Mouse (Mus musculus) ES-E14 (cell line): ENCODE measurements around the gene Cldn10. TPM values are rescaled to one million over a fixed set of nuclear protein-coding genes. Genes with fewer than 3 reads are reported as not detected.

Experiments
- DNase-seq: peaks from one replicate; pipeline ENCODE4 v3.0.0-alpha.2; 2013; ENCODE audit warnings: low read depth, low spot score
- H3K27ac ChIP-seq: 2 replicates; pipeline ENCODE4 v1.5.1; 2012; ENCODE audit warnings: low read depth, mild to moderate bottlenecking, low read length, moderate library complexity, mixed read lengths; ENCODE audit not compliant: poor library complexity, insufficient read depth, severe bottlenecking
- H3K36me3 ChIP-seq: 2 replicates; pipeline ENCODE4 v1.6.1; 2012; ENCODE audit warnings: mild to moderate bottlenecking, low read length, moderate library complexity, mixed read lengths; ENCODE audit not compliant: control insufficient read depth, poor library complexity, insufficient read depth, severe bottlenecking
- H3K4me1 ChIP-seq, 2 experiments: fragments of 150-350 bp in 1 of 2; sonication (generic) in 1 of 2; 2 replicates each; pipeline ENCODE4 v1.6.1; 2012; ENCODE audit warnings: low read length in 2 of 2, mild to moderate bottlenecking in 1 of 2, mixed read lengths in 1 of 2; ENCODE audit not compliant: control insufficient read depth in 2 of 2, insufficient read depth in 2 of 2, poor library complexity in 1 of 2
- H3K4me3 ChIP-seq, 2 experiments: fragments of 150-350 bp in 1 of 2; sonication (generic) in 1 of 2; 2 replicates each; pipeline ENCODE4 v1.5.1; 2012; ENCODE audit warnings: low read length in 2 of 2, low read depth in 1 of 2, mild to moderate bottlenecking in 1 of 2, mixed read lengths in 1 of 2; ENCODE audit not compliant: insufficient read depth in 1 of 2, poor library complexity in 1 of 2, severe bottlenecking in 1 of 2
- H3K9ac ChIP-seq: 2 replicates; pipeline ENCODE4 v1.6.1; 2012; ENCODE audit warnings: low read depth, mild to moderate bottlenecking, low read length, mixed read lengths; ENCODE audit not compliant: poor library complexity, insufficient read depth, severe bottlenecking
- H3K9me3 ChIP-seq: fragments of 150-350 bp; sonication (generic); 2 replicates; pipeline ENCODE4 v1.6.1; 2012; ENCODE audit warnings: low read depth, mild to moderate bottlenecking, low read length; ENCODE audit not compliant: control insufficient read depth, insufficient read depth
- CHD2 ChIP-seq: IDR thresholded peaks from 2 replicates; pipeline ENCODE4 v1.6.1; 2014; ENCODE audit warnings: mild to moderate bottlenecking, low read depth, low read length, inconsistent platforms
- HCFC1 ChIP-seq: IDR thresholded peaks from 2 replicates; pipeline ENCODE4 v1.6.1; 2012; ENCODE audit warnings: low read length, inconsistent platforms, borderline replicate concordance; ENCODE audit not compliant: insufficient read depth
- MAFK ChIP-seq: IDR thresholded peaks from 2 replicates; pipeline ENCODE4 v1.6.1; 2014; ENCODE audit warnings: mild to moderate bottlenecking, low read depth, low read length, inconsistent platforms; ENCODE audit not compliant: insufficient read depth
- ZC3H11A ChIP-seq: IDR thresholded peaks from 2 replicates; pipeline ENCODE4 v1.6.1; 2012; ENCODE audit warnings: low read depth, mild to moderate bottlenecking, inconsistent platforms, low read length, borderline replicate concordance
- ZNF384 ChIP-seq: IDR thresholded peaks from 2 replicates; pipeline ENCODE4 v1.6.1; 2012; ENCODE audit warnings: low read depth, low read length, inconsistent platforms
- in situ Hi-C, 2 experiments: fragments of 600-800 bp; cut with MboI; formaldehyde crosslinking; loops; one replicate each; pipeline ENCODE4 v1.15.1; 2025; ENCODE audit warnings: low sequenced_read_pairs in 2 of 2, inconsistent platforms in 1 of 2; ENCODE audit not compliant: unreplicated experiment in 2 of 2
- total RNA-seq: library from RNA; depleted of rRNA; stranded (reverse); fragments of 300-350 nt; gene quantifications from 2 replicates; pipeline ENCODE4 v1.2.3, GENCODE M21; 2012; rRNA removed

Gene Cldn10
- total RNA-seq = 0.09 and 0.21 TPM in 2 replicates

DNA sequence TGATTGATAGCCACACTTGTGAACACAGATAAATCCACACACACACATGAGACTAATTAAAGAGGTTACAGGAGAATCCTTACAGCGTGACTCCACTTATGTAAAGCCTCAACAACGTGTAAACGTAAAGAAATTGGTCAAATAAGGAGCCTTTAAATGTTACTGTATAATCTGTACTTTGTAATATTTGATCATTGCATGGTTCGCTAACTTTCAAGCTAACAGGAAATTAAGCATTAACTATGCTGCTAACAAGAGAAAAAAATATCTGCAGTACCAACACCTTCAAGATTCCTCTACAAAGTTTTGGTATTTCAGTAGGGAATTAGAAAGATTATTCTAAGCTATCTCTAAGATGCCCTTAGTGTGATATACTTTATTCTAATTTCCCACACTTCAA lies at the start of gene Cldn10:
Cldn10 (plus strand) TSS at position 288 of the 400 bp plus-strand sequence.
- in situ Hi-C loops = no loop called here
- no peak for DNase-seq

DNA sequence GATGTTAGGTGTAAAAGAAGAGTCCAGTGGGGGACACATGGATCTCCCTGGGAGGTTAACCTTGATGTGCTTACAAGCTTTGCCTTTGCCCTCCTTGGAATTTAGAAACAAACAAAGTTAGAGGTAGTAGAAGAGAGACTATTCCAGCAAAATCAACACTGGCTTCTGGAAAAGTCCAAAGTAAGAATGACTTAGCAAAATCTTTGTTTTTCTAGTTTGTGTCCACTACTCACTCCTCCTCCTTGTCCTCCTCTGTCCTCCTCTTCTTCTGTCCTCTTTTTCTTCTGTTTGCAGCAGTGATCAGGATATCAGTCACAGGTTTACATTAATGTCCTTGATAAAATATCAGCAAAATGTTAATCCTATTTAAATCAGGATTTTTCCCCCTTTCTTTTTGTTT lies 45.9 kb upstream of the Cldn10 start:
- no peaks in the 10 kb centered on the region for H3K36me3 ChIP-seq
- DNase-seq = no peak
- H3K4me1 ChIP-seq = peaks cover 13 to 20% of the 10 kb centered on the region in 2 experiments
- TF ChIP-seq ZC3H11A (no peak), CHD2 (no peak), HCFC1 (no peak), MAFK (no peak)
- no peak overlapping the region for H3K4me3 ChIP-seq
- no peaks in the 10 kb centered on the region for H3K9me3 ChIP-seq
- no peak overlapping the region for H3K9ac ChIP-seq
- H3K27ac ChIP-seq = no peak overlapping the region
- in situ Hi-C loops = no loop called here

More for the DNA sequence above, at the start of gene Cldn10:
- peaks cover 0 to 8% of the 10 kb centered on the region in 2 experiments; a peak in 1 of 4 replicates for H3K4me1 ChIP-seq
- no peak within 1 kb of the TSS for H3K27ac ChIP-seq
- H3K9ac ChIP-seq = no peak within 1 kb of the TSS
- no peaks in the 10 kb centered on the region for H3K36me3 ChIP-seq
- H3K4me3 ChIP-seq = no peak within 1 kb of the TSS
- no peaks in the 10 kb centered on the region for H3K9me3 ChIP-seq
- TF ChIP-seq ZC3H11A = no peak
- no peak for TF ChIP-seq ZNF384
- no peak for TF ChIP-seq MAFK
- no peak for TF ChIP-seq CHD2
- no peak for TF ChIP-seq HCFC1

DNA sequence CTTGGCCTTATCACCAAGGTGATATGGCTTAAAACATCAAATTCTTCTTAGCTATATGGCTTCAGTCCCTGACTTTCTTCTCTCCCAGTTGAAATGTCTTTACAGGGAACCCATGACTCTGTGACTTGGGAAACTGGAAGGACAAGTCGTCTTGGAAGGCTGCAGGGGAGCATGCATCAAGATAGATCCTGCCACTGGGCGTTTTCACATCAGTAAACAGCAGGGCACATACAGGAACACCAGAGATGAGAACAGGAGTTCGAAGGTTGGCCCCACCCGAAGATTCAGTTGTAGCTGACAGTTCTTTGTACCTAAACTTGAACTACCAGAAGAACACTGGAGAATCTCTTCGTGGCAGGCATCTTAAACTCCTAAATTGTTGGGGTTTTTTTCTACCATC lies 44.8 kb upstream of the Cldn10 start:
- Histone ChIP-seq H3K27ac (no peak overlapping the region), H3K4me1 (peaks cover 7 to 14% of the 10 kb centered on the region in 2 experiments), H3K4me3 (no peak overlapping the region), H3K9me3 (no peaks in the 10 kb centered on the region), H3K9ac (no peak overlapping the region), H3K36me3 (no peaks in the 10 kb centered on the region)
- TF ChIP-seq CHD2 (no peak), ZC3H11A (no peak), HCFC1 (no peak), MAFK (no peak), ZNF384 (no peak)
- in situ Hi-C loops = no loop called here
- no peak for DNase-seq

DNA sequence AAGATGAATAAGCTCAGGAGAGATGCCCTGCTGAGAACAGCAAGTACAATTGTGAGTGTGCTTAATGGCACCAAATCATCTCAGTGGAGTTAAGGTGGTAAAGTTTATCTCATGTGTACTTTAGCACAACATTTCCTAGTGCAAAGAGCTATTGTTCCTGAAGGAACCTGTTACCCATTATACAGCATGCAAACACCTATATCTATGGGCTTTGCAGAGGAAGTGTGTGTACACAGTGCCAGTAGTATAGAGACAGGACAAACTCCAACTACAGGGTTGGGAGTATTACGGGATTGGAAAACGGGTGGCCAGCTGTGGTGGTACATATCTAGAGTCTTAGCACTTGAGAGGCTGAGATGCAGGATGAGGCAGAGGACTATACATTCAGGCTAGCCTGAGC lies 38.6 kb upstream of the Cldn10 start:
- in situ Hi-C loops = no loop called here
- Histone ChIP-seq H3K4me3 (no peak overlapping the region), H3K9me3 (no peaks in the 10 kb centered on the region), H3K9ac (no peak overlapping the region), H3K4me1 (peaks cover 11 to 23% of the 10 kb centered on the region in 2 experiments), H3K36me3 (no peaks in the 10 kb centered on the region), H3K27ac (no peak overlapping the region)
- TF ChIP-seq ZC3H11A = no peak
- no peak for TF ChIP-seq MAFK
- no peak for TF ChIP-seq HCFC1
- no peak for TF ChIP-seq ZNF384
- no peak for TF ChIP-seq CHD2
- no peak for DNase-seq

DNA sequence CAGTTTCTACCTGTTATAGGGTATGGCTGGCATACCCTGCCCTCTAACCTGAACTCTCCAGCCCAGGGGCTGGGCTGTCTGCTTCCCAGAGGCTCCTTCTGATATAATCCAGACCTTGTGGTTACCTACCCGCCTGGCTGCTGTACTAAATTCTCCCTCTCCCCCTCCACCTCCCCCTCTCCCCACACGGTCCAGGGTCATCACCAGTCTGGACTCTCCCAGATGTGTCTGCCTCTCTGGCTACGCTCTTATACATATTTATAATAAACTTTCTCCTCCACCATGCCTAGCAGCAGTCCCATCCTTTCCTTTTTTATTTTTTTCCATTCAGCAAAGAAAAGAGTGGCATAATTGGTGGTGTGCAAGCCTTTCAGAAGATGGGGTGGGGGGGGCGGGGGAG lies 38.0 kb upstream of the Cldn10 start:
- no peak for DNase-seq
- Histone ChIP-seq H3K27ac (peak overlapping the region; percentile 80), H3K4me1 (peaks cover 8 to 24% of the 10 kb centered on the region in 2 experiments), H3K9ac (no peak overlapping the region), H3K36me3 (no peaks in the 10 kb centered on the region), H3K9me3 (no peaks in the 10 kb centered on the region), H3K4me3 (no peak overlapping the region)
- TF ChIP-seq HCFC1 = no peak
- no peak for TF ChIP-seq CHD2
- no peak for TF ChIP-seq ZC3H11A
- TF ChIP-seq ZNF384 = no peak
- no peak for TF ChIP-seq MAFK
- in situ Hi-C loops = no loop called here
